Mouse (Mus musculus): ENCODE measurements around the gene Hp1bp3.
A peak's percentile ranks its signal among the peaks of the same experiment; 100 is the strongest.

Hp1bp3 gene

DNA sequence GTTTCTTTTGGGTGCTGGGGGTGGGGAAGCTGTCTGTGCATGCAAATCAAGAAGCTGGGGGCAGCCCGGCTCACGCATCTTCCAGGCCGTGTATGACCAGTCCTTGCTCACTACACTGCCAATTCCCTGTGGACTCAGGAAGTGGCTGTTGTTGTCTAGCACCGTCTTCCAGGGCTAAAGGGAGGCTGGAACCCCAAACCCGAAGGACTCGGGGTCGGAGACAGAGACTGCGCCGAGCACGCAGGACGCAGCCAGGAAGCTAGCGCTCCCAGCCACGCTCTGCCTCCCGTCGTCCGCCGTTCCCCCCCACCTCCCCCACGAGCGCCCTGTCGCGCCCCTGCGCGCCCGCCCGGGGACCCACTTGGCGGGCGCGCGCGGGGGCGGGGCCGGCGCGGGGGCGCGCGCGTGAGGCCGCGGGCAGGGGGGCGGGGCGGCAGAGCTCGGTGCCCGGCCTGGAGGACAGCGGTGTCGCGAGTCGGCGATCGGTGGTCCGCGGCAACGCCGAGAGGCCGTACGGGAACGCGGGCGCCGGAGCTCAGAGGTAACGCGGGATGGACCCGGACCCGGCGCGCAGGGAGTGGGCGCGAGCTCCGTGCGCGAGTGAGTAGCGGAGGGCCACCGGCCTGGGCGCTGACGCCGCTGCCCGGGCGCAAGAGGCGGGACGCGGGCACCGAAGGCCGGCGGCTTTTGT lies at the start of gene Hp1bp3:
Gene Hp1bp3 (plus strand): TSS at position 97 of the 691 bp plus-strand sequence.
- DNase-seq (ENCODE audit: low read depth) = peak; percentile 80

DNA sequence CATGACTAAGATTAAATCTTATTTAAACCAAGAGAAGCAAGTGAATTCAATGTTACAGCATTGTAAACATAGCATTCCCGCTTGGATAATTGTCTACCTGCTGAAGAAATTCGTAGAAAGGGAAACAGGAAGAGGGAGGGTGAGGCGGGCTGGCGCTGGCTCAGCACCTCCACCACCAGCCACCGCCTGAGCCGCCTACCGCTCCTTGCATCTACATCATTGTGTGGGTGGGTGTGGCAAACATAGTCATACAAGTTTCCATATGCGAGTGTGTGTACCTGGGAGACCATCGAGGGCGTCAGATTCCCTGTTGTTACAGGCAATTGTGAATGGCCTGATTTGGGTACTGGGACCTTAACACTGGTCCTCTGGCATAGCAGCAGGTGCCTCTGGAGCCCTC lies 49.6 kb upstream of the Hp1bp3 start:
- peak; percentile 12 for DNase-seq (ENCODE audit: low read depth)

GRCm38 (mm10) chr4:138168162-138168561 lies 47.9 kb upstream of the Hp1bp3 start:
- DNase-seq (ENCODE audit: low read depth) = no peak

GRCm38 (mm10) chr4:138169420-138169819 lies 46.7 kb upstream of the Hp1bp3 start:
- DNase-seq (ENCODE audit: low read depth) = no peak

- DNase-seq (ENCODE audit: low read depth) = no peak
Observed at GRCm38 (mm10) chr4:138172686-138173085, 43.4 kb upstream of the Hp1bp3 start.

DNA sequence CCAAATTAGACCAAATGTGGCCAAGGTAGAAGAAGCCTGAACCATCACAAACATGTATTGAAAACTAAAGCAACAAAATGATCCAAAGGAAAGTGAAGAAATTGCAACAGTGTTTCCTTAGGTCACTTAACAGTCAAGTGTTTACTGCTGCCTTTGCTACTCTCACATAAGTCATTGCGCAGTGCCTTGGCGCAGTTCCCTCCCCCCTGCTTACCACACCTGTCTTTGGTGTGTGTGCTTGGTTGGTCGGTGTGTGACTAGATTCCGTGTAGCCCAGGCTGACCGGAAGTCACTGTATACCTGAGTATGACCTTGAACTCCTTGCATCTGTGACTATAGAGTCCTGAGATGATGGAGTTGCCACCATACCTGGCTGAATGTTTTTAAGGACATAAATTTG lies 36.7 kb upstream of the Hp1bp3 start:
- DNase-seq (ENCODE audit: low read depth) = no peak

GRCm38 (mm10) chr4:138180719-138181118 lies 35.4 kb upstream of the Hp1bp3 start:
- no peak for DNase-seq (ENCODE audit: low read depth)

DNA sequence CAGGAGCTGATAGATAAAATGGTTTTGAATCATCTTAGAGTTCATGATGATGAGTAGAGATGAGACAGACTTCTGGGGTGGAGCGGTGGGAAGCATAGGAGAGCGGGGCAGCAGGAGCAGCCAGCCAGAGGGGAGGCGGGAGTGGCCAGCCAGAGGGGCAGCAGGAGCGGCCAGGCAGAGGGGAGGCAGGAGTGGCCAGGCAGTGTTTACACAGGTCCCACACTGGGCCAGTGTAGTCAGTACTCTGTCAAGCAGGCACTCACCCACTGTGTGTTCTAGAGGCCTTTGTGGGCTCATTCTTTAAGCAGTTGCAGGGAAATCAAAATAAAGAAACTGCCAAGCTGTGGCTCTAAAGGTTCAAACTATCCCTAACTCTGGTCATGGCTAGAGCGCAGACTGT lies 32.0 kb upstream of the Hp1bp3 start:
- DNase-seq (ENCODE audit: low read depth) = no peak

- DNase-seq (ENCODE audit: low read depth) = no peak
Observed at GRCm38 (mm10) chr4:138184573-138184981, 31.5 kb upstream of the Hp1bp3 start.

DNA sequence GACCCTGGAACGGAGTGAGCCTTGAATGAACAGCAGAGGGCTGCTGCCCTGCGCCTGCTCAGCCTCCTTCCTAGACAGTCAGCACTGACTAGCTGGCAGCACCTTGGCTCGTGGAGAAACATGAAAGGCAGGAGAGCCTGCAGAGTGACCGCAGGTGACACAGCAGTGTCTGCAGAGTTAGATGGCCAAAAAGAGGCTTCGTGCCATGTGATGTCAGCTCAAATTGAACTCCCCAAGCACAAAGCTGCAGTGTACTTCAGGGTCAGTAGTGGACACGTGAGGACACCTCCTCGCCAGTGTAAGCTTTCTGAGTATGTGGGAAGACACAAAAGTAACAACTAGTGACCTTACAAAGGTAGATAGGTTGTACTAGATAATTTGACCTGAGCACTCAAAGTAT lies 30.1 kb upstream of the Hp1bp3 start:
- no peak for DNase-seq (ENCODE audit: low read depth)

- DNase-seq (ENCODE audit: low read depth) = no peak
Observed at GRCm38 (mm10) chr4:138187995-138188394, 28.1 kb upstream of the Hp1bp3 start.

DNA sequence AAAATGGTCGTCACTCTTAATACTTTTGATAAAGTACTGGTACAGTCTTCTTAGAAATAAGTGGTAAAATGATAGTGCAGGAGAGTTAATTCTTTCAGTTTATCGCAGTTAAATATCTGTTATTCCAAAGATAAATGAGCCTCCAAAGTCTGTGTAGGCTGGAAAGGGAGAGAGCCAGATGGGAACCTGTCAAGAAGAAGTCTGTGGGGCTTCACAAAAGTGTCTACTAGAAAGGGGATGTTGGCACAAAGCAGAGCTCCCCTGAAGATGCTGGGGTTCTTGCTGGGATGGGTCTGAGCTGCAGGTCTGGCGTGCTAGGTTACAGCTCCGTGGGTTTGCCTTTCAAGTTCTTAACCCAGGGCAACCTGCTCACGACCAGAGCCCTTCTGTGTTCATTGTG lies 23.5 kb upstream of the Hp1bp3 start:
- DNase-seq (ENCODE audit: low read depth) = no peak

DNA sequence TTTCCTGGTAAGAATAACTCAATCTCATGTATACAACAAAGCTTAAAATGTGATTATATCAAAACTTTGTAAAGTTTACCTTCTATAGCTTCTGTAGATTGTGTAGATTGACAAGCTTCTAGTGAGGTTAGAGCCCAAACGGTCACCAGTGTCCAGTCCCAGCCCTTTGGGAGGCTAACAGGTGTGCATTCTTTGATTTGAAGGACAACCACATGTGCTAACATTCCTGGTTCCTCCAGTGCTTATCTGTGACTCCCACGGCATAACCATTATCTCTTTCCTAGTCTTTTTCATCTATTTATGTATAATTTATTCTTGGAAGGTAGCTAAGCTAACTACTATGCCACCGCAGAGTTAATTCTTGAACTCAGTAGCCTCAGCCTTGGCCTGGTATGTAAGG lies 15.3 kb upstream of the Hp1bp3 start:
- no peak for DNase-seq (ENCODE audit: low read depth)

GRCm38 (mm10) chr4:138201696-138202095 lies 14.4 kb upstream of the Hp1bp3 start:
- DNase-seq (ENCODE audit: low read depth) = no peak

DNA sequence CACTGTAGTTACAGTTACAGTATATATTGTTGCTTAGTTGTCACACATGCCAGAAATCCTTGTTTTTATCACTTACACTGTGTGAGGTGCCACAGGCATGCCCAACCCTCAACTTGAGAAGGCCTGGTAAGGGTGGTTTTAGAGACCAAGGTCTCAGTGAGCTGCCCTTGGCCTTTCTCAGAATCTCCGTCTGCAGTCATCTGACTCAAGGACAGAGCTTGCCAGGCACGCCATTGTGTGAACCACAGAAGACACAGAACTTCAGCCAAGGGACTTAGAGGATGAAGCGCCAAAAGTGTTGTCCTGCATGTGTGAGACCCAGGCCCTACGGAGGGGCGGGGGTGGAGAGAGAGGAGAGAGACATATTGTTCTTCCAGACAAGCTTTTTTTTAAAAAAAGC lies 6.0 kb upstream of the Hp1bp3 start:
- DNase-seq (ENCODE audit: low read depth) = no peak

DNA sequence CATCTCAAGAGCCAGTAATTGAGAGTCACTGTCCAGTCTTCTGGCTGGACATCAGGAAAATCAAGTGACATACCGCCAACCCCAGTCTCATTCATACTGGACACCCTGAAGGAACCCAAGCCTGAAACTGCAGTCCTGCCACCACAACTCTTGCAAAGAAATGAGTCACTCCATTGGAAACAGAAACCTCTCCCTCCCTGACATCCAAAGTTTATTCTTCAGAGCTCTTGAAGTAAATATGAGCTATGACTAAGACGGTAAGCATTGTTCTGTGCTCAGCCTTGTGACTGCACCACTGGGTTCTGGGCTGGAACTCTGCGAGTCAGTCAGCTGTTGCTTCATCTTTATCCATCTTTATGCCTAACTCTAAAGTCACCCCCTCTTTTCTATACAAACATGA lies 2.2 kb upstream of the Hp1bp3 start:
- no peak for DNase-seq (ENCODE audit: low read depth)

DNA sequence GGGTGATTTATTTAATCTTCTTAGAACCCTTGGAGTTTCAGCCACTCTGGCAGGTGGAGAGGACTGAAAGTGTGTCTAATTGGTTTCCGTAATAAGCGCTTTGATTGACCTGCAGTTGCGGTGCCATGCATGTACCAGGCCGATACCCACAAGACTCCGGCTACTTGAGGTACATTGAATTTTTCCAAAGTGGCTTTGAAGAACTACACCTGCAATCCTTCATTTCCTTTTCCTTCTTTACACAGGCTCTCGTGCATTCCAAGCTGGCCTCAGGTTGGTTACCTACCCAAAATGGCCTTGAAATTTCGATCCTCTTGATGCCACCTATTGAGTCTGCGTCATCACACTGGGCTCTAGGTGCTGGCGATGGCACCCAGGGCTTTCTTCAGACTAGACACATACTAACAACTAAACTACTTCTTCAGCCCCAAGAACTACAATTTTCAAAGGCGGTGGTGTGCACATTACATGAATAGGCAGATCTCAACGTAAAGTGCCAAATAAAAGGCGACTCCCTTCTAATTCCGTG lies 361 bp upstream of the Hp1bp3 start:
- DNase-seq (ENCODE audit: low read depth) = no peak

DNA sequence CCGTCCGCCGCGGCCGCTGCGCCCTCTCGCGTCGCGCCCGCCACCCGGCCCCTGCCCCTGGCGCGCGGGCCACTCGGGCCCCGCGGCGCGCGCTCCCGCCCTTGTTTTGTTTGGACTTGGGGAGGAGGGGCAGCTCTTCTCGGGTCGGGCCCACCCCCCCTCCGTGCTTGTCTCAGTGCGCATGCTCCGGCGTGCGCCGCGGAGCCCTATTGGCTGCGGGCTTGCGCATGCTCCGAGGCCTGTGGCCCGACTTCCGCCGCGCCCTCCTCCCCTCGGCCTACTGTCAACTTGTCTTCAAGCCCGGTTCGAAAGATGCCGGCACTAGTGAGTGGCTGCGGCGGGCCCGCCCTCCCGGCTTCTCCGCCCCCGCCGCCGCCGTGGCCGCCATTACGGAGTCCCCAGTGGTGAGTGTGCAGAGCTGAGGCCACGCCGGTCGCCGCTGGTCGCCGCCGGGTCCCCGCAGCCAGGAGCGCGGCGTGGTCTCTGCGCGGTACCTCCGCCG lies 846 bp downstream of the Hp1bp3 start:
- peak; percentile 98 for DNase-seq (ENCODE audit: low read depth)

DNA sequence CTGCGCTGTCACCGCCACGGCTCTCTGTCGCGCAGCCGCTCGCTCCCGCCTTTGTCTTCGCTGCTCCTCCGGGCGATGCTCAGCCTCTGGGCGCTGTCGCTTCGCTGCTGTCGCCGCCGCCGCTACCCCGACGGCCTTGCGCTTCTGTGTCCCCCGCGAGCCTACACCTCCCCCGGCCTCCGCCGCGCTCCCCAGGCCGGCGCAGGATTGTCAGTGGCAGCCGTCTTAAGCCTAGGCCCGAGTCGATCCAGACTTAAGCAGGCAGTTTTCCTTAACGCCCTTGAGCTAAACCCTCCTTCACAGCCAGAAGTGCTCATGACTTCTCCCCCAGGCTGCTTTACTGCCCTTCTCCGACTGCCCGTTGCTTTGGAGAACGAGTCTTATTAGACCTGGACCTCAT lies 1.3 kb downstream of the Hp1bp3 start:
- DNase-seq (ENCODE audit: low read depth) = peak; percentile 63

GRCm38 (mm10) chr4:138217951-138218685 lies 2.0 kb downstream of the Hp1bp3 start:
- DNase-seq (ENCODE audit: low read depth) = peak; percentile 67

- peak; percentile 65 for DNase-seq (ENCODE audit: low read depth)
Observed at GRCm38 (mm10) chr4:138219331-138219730, 3.2 kb downstream of the Hp1bp3 start.

DNA sequence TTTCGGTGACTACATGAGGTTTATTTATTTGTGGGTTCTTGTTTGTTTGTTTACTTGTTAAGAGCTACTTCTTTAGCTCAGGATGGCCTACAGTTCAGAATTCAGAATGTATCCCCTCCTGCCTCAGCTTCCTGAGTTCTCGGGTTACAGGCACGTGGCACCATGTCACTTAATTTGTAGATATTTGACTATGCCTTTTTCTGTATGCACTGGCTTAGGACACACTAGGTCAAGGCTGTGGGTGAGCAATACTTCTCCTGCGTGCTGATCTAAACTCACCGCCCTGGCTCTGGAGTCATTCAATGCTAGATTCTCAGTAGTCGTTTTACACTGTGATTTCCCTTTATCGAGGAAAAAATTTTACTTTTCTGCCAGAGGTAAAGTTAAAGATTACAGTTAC lies 4.7 kb downstream of the Hp1bp3 start:
- DNase-seq (ENCODE audit: low read depth) = peak; percentile 33

DNA sequence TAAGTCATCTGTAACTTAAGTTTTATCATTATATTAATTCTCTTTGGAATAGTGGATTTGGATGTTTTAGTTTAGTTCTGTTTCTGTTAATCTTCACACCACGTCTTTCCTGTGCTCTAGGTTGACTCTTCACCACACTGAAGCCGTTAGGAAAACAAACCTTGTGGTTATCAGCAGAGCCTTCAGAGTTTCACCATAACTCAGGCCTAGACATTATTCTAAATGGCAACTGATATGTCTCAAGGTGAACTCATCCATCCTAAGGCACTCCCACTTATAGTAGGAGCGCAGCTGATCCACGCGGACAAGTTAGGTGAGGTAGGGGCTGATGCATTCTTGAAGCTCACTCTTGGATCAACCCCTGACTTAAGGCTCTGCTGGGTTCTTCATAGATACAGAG lies 5.3 kb downstream of the Hp1bp3 start:
- DNase-seq (ENCODE audit: low read depth) = peak; percentile 51
